Mouse (Mus musculus) limb, embryonic 11.5 days (tissue): ENCODE measurements around the gene Zfp970. TPM values are rescaled to one million over a fixed set of nuclear protein-coding genes. Genes with fewer than 3 reads are reported as not detected.
"Not testable (repeated sequence)": the region's sequence is repeated elsewhere in the genome, so short reads cannot be mapped to it uniquely, and the experiment has no call there.

Source experiments
- ATAC-seq: fragments of 200-750 bp; cut with Nextera tagmentation; 2 replicates; pipeline ENCODE4 v1.8.0; 2017; ENCODE audit warnings: low read depth; ENCODE audit not compliant: insufficient number of reproducible peaks, low FRiP score, low TSS enrichment
- DNase-seq: peaks from one replicate; pipeline ENCODE4 v3.0.0-alpha.2; 2015; ENCODE audit warnings: low spot score
- H3K27ac ChIP-seq: fragments of 300-500 bp; sonication (generic); replicated peaks from 2 replicates; pipeline ENCODE4 v1.5.1; 2014; ENCODE audit warnings: low read depth, mild to moderate bottlenecking, low read length
- H3K27me3 ChIP-seq: fragments of 300-500 bp; sonication (generic); 2 replicates; pipeline ENCODE4 v1.6.1; 2014; ENCODE audit warnings: mild to moderate bottlenecking, low read length, mixed read lengths; ENCODE audit not compliant: control insufficient read depth, insufficient read depth
- H3K36me3 ChIP-seq: fragments of 300-500 bp; sonication (generic); 2 replicates; pipeline ENCODE4 v1.6.1; 2014; ENCODE audit warnings: mild to moderate bottlenecking, low read length, moderate library complexity, mixed read lengths; ENCODE audit not compliant: control insufficient read depth, insufficient read depth
- H3K4me1 ChIP-seq: fragments of 300-500 bp; sonication (generic); 2 replicates; pipeline ENCODE4 v1.6.1; 2014; ENCODE audit warnings: low read length, mixed read lengths; ENCODE audit not compliant: control insufficient read depth, insufficient read depth
- H3K4me2 ChIP-seq: fragments of 300-500 bp; sonication (generic); 2 replicates; pipeline ENCODE4 v1.6.1; 2014; ENCODE audit warnings: low read depth, mild to moderate bottlenecking, moderate library complexity; ENCODE audit not compliant: severe bottlenecking
- H3K4me3 ChIP-seq: fragments of 300-500 bp; sonication (generic); 2 replicates; pipeline ENCODE4 v1.5.1; 2014; ENCODE audit warnings: low read depth, low read length
- H3K9ac ChIP-seq: fragments of 300-500 bp; sonication (generic); 2 replicates; pipeline ENCODE4 v1.6.1; 2014; ENCODE audit warnings: mild to moderate bottlenecking, low read length
- H3K9me3 ChIP-seq: fragments of 300-500 bp; sonication (generic); 2 replicates; pipeline ENCODE4 v1.6.1; 2016; ENCODE audit warnings: low read length; ENCODE audit not compliant: control insufficient read depth
- WGBS: fragments of 180-500 bp; shearing (Covaris S2); extraction: QIAGEN DNeasy Blood & Tissue Kit; methylation state at CpG from one replicate; pipeline ENCODE4 v1.1.7; 2014; 5-methylcytosine and 5-hydroxymethylcytosine counted together
- polyA plus RNA-seq: library from polyadenylated mRNA; unstranded; fragments of >200 nt; fragmentation: Nextera tagmentation; extraction: Ambion mirVana; gene quantifications from 2 replicates; pipeline ENCODE4 v1.2.1, GENCODE M21; 2014

The Zfp970 gene
- polyA plus RNA-seq, 1 experiment from 2014 or later = 11.1 TPM

DNA sequence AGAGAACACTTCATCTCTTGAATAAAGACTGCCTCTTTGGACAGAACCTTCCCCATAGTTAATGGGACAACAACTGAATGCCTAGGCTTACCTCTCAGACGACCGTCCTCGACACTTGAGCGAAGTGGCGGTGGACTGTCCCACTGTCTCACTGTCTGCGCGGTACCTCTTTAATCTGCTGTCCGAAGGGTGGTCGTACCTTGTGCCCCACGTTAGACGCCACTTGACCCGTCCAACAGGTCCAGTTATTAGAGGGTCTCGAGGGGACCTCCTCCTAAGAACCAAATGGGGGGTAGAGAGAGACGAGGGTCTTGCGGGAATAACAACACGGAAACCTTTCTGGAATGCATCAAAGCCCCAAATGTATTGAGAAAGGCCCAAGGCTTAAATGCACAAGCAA is 59.6 kb downstream of the Zfp970 start:
- not testable (repeated sequence) for H3K36me3 ChIP-seq, H3K9me3 ChIP-seq, H3K27ac ChIP-seq, H3K4me2 ChIP-seq, H3K4me3 ChIP-seq, H3K9ac ChIP-seq, H3K27me3 ChIP-seq, DNase-seq, H3K4me1 ChIP-seq, ATAC-seq
- 92% methylated on average over 16 of the region's 16 CpGs for WGBS

Other genes with a start within 250 kb of the Zfp970 start
- not detected in 2 replicates for gene Gm14409, start 197.7 kb upstream of the Zfp970 start, polyA plus RNA-seq
- gene Gm14412, start 140.4 kb upstream of the Zfp970 start, polyA plus RNA-seq = 0.43 and 0.51 TPM in 2 replicates
- 8.7 and 11.1 TPM in 2 replicates for gene Gm14418, start 66.4 kb upstream of the Zfp970 start, polyA plus RNA-seq
- 6.3 and 7.4 TPM in 2 replicates for gene Gm14403, start 33.5 kb downstream of the Zfp970 start, polyA plus RNA-seq
- gene Gm14406, start 113.5 kb downstream of the Zfp970 start, polyA plus RNA-seq = 0.17 TPM in 1 of 2 replicates, not detected in the other